Mouse (Mus musculus): ENCODE measurements around the gene Adap1. TPM values are rescaled to one million over a fixed set of nuclear protein-coding genes. Genes with fewer than 3 reads are reported as not detected.
"Not testable (repeated sequence)": the region's sequence is repeated elsewhere in the genome, so short reads cannot be mapped to it uniquely, and the experiment has no call there.

Adap1 gene
- polyA plus RNA-seq, 1 experiment from 2014 or later, result 26.5 TPM

- Histone ChIP-seq H3K9ac (no peak overlapping the region), H3K36me3 (peaks cover 8% of the 10 kb centered on the region), H3K9me3 (no peaks in the 10 kb centered on the region), H3K27ac (no peak overlapping the region), H3K4me3 (no peak overlapping the region), H3K4me1 (replicated peaks) (peaks cover 39% of the 10 kb centered on the region), H3K27me3 (peaks cover 33% of the 10 kb centered on the region), H3K4me2 (no peak overlapping the region)
- WGBS, result 31% methylated on average over 1 of the region's 1 CpGs
- ATAC-seq (ENCODE audit: low FRiP score), result no peak
Observed at GRCm38 (mm10) chr5:139347225-139347624, 21.8 kb upstream of the Adap1 start.

- WGBS, result 11% methylated on average over 5 of the region's 5 CpGs
- H3K4me1 ChIP-seq (replicated peaks), result peaks cover 27% of the 10 kb centered on the region
- peak; percentile 36 for ATAC-seq (ENCODE audit: low FRiP score)
- H3K36me3 ChIP-seq, result peaks cover 25% of the 10 kb centered on the region
- peak overlapping the region; percentile 96 for H3K4me2 ChIP-seq
- peak overlapping the region; percentile 88 for H3K9ac ChIP-seq
- H3K27me3 ChIP-seq, result peaks cover 17% of the 10 kb centered on the region
- peak overlapping the region; percentile 49; the same call in 1 of the 2 replicates for H3K27ac ChIP-seq
- H3K4me3 ChIP-seq, result peak overlapping the region; percentile 68
- H3K9me3 ChIP-seq, result no peaks in the 10 kb centered on the region
Observed at GRCm38 (mm10) chr5:139345364-139345714, 19.9 kb upstream of the Adap1 start.

- WGBS, result under 1% methylated on average over 33 of the region's 33 CpGs
- peak; percentile 87 for ATAC-seq (ENCODE audit: low FRiP score)
- Histone ChIP-seq H3K36me3 (peaks cover 30% of the 10 kb centered on the region), H3K4me3 (peak overlapping the region; percentile 68), H3K4me1 (replicated peaks) (peaks cover 29% of the 10 kb centered on the region), H3K9me3 (no peaks in the 10 kb centered on the region), H3K9ac (peak overlapping the region; percentile 88), H3K4me2 (peak overlapping the region; percentile 96), H3K27ac (peak overlapping the region; percentile 84), H3K27me3 (peaks cover 14% of the 10 kb centered on the region; the same call in 1 of the 2 replicates)
Observed at GRCm38 (mm10) chr5:139344687-139345363, 19.4 kb upstream of the Adap1 start.

- peak; percentile 74 for ATAC-seq (ENCODE audit: low FRiP score)
- peaks cover 9% of the 10 kb centered on the region; the same call in 1 of the 2 replicates for H3K27me3 ChIP-seq
- peak overlapping the region; percentile 68 for H3K4me3 ChIP-seq
- peak overlapping the region; percentile 88 for H3K9ac ChIP-seq
- peaks cover 32% of the 10 kb centered on the region for H3K4me1 ChIP-seq (replicated peaks)
- H3K27ac ChIP-seq, result peak overlapping the region; percentile 84
- peaks cover 37% of the 10 kb centered on the region for H3K36me3 ChIP-seq
- WGBS, result 8% methylated on average over 12 of the region's 12 CpGs
- no peaks in the 10 kb centered on the region for H3K9me3 ChIP-seq
- H3K4me2 ChIP-seq, result peak overlapping the region; percentile 96
Observed at GRCm38 (mm10) chr5:139344021-139344686, 18.7 kb upstream of the Adap1 start.

- 79% methylated on average over 11 of the region's 11 CpGs for WGBS
Observed at GRCm38 (mm10) chr5:139338891-139339290, 13.5 kb upstream of the Adap1 start.

GRCm38 (mm10) chr5:139338403-139338802 is 13.0 kb upstream of the Adap1 start:
- H3K4me3 ChIP-seq, result no peak overlapping the region
- no peak overlapping the region for H3K27ac ChIP-seq
- peaks cover 28% of the 10 kb centered on the region for H3K4me1 ChIP-seq (replicated peaks)
- no peaks in the 10 kb centered on the region for H3K9me3 ChIP-seq
- 92% methylated on average over 3 of the region's 3 CpGs for WGBS
- H3K4me2 ChIP-seq, result no peak overlapping the region
- H3K9ac ChIP-seq, result peak overlapping the region; percentile 29; the same call in 1 of the 2 replicates
- ATAC-seq (ENCODE audit: low FRiP score), result no peak
- no peaks in the 10 kb centered on the region for H3K27me3 ChIP-seq
- H3K36me3 ChIP-seq, result peaks cover 84% of the 10 kb centered on the region

More at GRCm38 (mm10) chr5:139338891-139339290, 13.5 kb upstream of the Adap1 start:
- H3K27ac ChIP-seq, result no peak overlapping the region
- H3K9me3 ChIP-seq, result no peaks in the 10 kb centered on the region
- no peak for ATAC-seq (ENCODE audit: low FRiP score)
- no peak overlapping the region for H3K9ac ChIP-seq
- peaks cover 84% of the 10 kb centered on the region for H3K36me3 ChIP-seq
- no peak overlapping the region for H3K4me2 ChIP-seq
- no peak overlapping the region for H3K4me3 ChIP-seq
- no peaks in the 10 kb centered on the region for H3K27me3 ChIP-seq
- peaks cover 32% of the 10 kb centered on the region for H3K4me1 ChIP-seq (replicated peaks)

GRCm38 (mm10) chr5:139337826-139338370 is 12.5 kb upstream of the Adap1 start:
- H3K4me2 ChIP-seq, result no peak overlapping the region
- no peak overlapping the region for H3K4me3 ChIP-seq
- no peaks in the 10 kb centered on the region for H3K9me3 ChIP-seq
- peaks cover 83% of the 10 kb centered on the region for H3K36me3 ChIP-seq
- peak overlapping the region; percentile 29; the same call in 1 of the 2 replicates for H3K9ac ChIP-seq
- no peak overlapping the region for H3K27ac ChIP-seq
- no peaks in the 10 kb centered on the region for H3K27me3 ChIP-seq
- ATAC-seq (ENCODE audit: low FRiP score), result no peak
- H3K4me1 ChIP-seq (replicated peaks), result peaks cover 22% of the 10 kb centered on the region
- 76% methylated on average over 13 of the region's 13 CpGs for WGBS

GRCm38 (mm10) chr5:139335634-139336033 is 10.2 kb upstream of the Adap1 start:
- 91% methylated on average over 4 of the region's 4 CpGs for whole genome bisulfite sequencing
- 0 out of 2 replicates have a peak, but pooled peaks have one; percentile 20 for ATAC-seq (ENCODE audit: low FRiP score)
- Histone ChIP-seq H3K4me3 (no peak overlapping the region), H3K36me3 (peaks cover 61% of the 10 kb centered on the region), H3K27me3 (no peaks in the 10 kb centered on the region), H3K9me3 (no peaks in the 10 kb centered on the region), H3K27ac (no peak overlapping the region), H3K4me1 (replicated peaks) (peaks cover 19% of the 10 kb centered on the region; the same call in 1 of the 2 replicates), H3K4me2 (no peak overlapping the region), H3K9ac (no peak overlapping the region)

GRCm38 (mm10) chr5:139334394-139334793 is 9.0 kb upstream of the Adap1 start:
- Histone ChIP-seq H3K36me3 (peaks cover 49% of the 10 kb centered on the region), H3K4me1 (replicated peaks) (peaks cover 14% of the 10 kb centered on the region; the same call in 1 of the 2 replicates)
- H3K4me3 ChIP-seq; H3K4me2 ChIP-seq; H3K27me3 ChIP-seq; H3K9me3 ChIP-seq; H3K9ac ChIP-seq; ATAC-seq (ENCODE audit: low FRiP score); H3K27ac ChIP-seq: not testable (repeated sequence)
- 86% methylated on average over 10 of the region's 10 CpGs for WGBS

GRCm38 (mm10) chr5:139333301-139334013 is 8.0 kb upstream of the Adap1 start:
- Histone ChIP-seq H3K36me3 (peaks cover 40% of the 10 kb centered on the region), H3K4me3 (no peak overlapping the region), H3K27ac (no peak overlapping the region), H3K4me1 (replicated peaks) (peaks cover 9% of the 10 kb centered on the region; the same call in 1 of the 2 replicates), H3K9me3 (no peaks in the 10 kb centered on the region), H3K9ac (no peak overlapping the region), H3K27me3 (0 out of 2 replicates have a peak, but pooled peaks cover 12% of the 10 kb centered on the region), H3K4me2 (no peak overlapping the region)
- ATAC-seq (ENCODE audit: low FRiP score), result no peak
- 82% methylated on average over 16 of the region's 16 CpGs for WGBS

- WGBS, result 88% methylated on average over 8 of the region's 8 CpGs
- Histone ChIP-seq H3K9ac (no peak overlapping the region), H3K27me3 (0 out of 2 replicates have a peak, but pooled peaks cover 12% of the 10 kb centered on the region), H3K4me1 (replicated peaks) (0 out of 2 replicates have a peak, but pooled peaks cover 1% of the 10 kb centered on the region), H3K4me2 (no peak overlapping the region), H3K36me3 (peaks cover 32% of the 10 kb centered on the region), H3K27ac (no peak overlapping the region), H3K4me3 (no peak overlapping the region), H3K9me3 (no peaks in the 10 kb centered on the region)
- no peak; the same call in 1 of the 2 replicates for ATAC-seq (ENCODE audit: low FRiP score)
Observed at GRCm38 (mm10) chr5:139332590-139333272, 7.3 kb upstream of the Adap1 start.
